Mouse (Mus musculus): ENCODE measurements around the gene Egfl7.
A peak's percentile ranks its signal among the peaks of the same experiment; 100 is the strongest.

DNA sequence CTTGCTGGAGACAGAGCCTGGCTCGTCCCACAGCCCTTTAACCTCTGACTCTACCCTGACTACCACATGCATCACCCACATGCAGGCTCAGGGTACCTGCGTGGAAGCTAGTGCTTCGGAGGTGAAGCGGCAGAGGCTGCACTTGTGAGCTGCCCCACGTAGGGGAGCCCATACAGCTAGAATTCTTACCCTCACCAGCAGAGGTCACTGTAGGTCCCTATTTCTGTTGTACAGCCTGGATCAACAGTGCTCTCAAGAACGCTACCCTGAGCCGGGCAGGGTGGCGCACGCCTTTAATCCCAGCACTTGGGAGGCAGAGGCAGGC, 14.2 kb downstream of the Egfl7 start:
- TF ChIP-seq CTCF (IDR thresholded peaks at IDR 0.05) (peak; percentile 78), EP300 (IDR thresholded peaks at IDR 0.05; ENCODE audit: insufficient read depth, low read depth, low read length) (peak; percentile 84)
